Mouse (Mus musculus) embryonic fibroblast, embryonic 13.5 days (primary cell): ENCODE measurements at regions not wholly inside any gene's neighbourhood (a gene's known extent, or its start where the extent isn't known, plus 50 kb on each side); places are given as distances from the start of the nearest gene placed in this dataset.

Experiments used
- H3K27ac ChIP-seq: 2 replicates; pipeline ENCODE4 v1.5.1; 2012; ENCODE audit warnings: low read length, control low read depth, inconsistent platforms; ENCODE audit not compliant: insufficient read depth
- H3K4me1 ChIP-seq: 2 replicates; pipeline ENCODE4 v1.6.1; 2011; ENCODE audit warnings: low read length; ENCODE audit not compliant: control insufficient read depth, insufficient read depth
- H3K4me3 ChIP-seq: 2 replicates; pipeline ENCODE4 v1.5.1; 2011; ENCODE audit warnings: mild to moderate bottlenecking, control low read depth, low read length; ENCODE audit not compliant: insufficient read depth
- CTCF ChIP-seq: IDR thresholded peaks from 2 replicates; pipeline ENCODE4 v1.5.1; 2011; ENCODE audit warnings: mild to moderate bottlenecking, control low read depth, low read length, moderate library complexity, borderline replicate concordance; ENCODE audit not compliant: insufficient read depth
- POLR2A ChIP-seq: IDR thresholded peaks from 2 replicates; pipeline ENCODE4 v1.6.1; 2011; ENCODE audit warnings: low read depth, mild to moderate bottlenecking, control low read depth, low read length, moderate library complexity

GRCm38 (mm10) chr15:13455560-13456219, 282.2 kb upstream of the Cdh6 start:
- TF ChIP-seq CTCF (no peak), POLR2A (no peak)
- H3K4me1 ChIP-seq = no peaks in the 10 kb centered on the region

DNA sequence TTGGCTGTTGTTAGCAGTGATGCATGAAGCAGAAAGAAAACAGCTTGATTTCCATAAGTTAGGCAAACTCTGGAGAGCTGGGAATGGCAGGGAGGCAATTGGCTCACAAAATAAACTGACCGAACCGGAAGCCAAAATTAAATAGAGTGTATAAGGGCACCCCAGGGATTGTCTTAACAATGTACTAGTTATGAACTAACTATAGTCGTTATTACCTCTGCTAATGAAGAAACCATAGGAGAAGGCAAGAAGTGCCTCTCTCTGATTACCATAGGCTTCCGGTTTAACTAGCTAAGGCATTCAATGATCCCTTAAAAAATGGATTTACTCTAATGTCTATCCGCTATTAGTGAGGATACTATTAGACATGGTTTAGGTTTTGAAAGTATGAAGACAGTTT, 276.9 kb upstream of the Cdh6 start:
- H3K27ac ChIP-seq = no peak overlapping the region
- no peaks in the 10 kb centered on the region for H3K4me1 ChIP-seq
- no peak overlapping the region for H3K4me3 ChIP-seq
- TF ChIP-seq CTCF (no peak), POLR2A (no peak)

More at GRCm38 (mm10) chr15:13455560-13456219, 282.2 kb upstream of the Cdh6 start:
- no peak overlapping the region for H3K4me3 ChIP-seq
- H3K27ac ChIP-seq = no peak overlapping the region

DNA sequence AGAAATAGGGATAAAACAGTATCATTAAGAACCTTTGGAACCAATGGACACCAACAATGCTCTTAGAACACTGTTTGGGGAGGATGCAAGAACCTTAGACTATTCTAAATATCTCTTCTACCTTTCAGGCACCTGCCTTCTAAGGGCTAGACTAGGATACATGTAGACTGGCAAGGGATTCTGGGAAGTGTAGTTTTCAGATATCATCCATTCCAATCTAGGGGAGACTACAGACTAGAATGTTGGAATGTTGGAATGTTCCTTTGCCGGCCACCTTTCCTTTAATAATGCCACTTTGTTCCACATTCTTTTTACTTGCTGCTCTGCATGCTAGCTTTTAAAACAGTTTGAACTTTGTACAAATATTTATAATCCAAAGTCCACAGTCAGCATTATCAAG, 261.1 kb upstream of the Cdh6 start:
- Histone ChIP-seq H3K4me3 (no peak overlapping the region), H3K27ac (no peak overlapping the region), H3K4me1 (no peaks in the 10 kb centered on the region)
- TF ChIP-seq POLR2A (no peak), CTCF (no peak)

- Histone ChIP-seq H3K4me3 (no peak overlapping the region), H3K27ac (no peak overlapping the region), H3K4me1 (no peaks in the 10 kb centered on the region)
- TF ChIP-seq CTCF = no peak
- TF ChIP-seq POLR2A = no peak
These were observed 259.5 kb upstream of the Cdh6 start for GRCm38 (mm10) chr15:13432971-13433370.

- no peak for TF ChIP-seq POLR2A
- no peak for TF ChIP-seq CTCF
- no peak overlapping the region for H3K27ac ChIP-seq
These were observed 246.1 kb upstream of the Cdh6 start for GRCm38 (mm10) chr15:13419616-13420015.

GRCm38 (mm10) chr15:13410065-13410688, 236.7 kb upstream of the Cdh6 start:
- no peaks in the 10 kb centered on the region for H3K4me1 ChIP-seq
- TF ChIP-seq POLR2A (no peak), CTCF (no peak)

More at GRCm38 (mm10) chr15:13419616-13420015, 246.1 kb upstream of the Cdh6 start:
- Histone ChIP-seq H3K4me3 (no peak overlapping the region), H3K4me1 (no peaks in the 10 kb centered on the region)

DNA sequence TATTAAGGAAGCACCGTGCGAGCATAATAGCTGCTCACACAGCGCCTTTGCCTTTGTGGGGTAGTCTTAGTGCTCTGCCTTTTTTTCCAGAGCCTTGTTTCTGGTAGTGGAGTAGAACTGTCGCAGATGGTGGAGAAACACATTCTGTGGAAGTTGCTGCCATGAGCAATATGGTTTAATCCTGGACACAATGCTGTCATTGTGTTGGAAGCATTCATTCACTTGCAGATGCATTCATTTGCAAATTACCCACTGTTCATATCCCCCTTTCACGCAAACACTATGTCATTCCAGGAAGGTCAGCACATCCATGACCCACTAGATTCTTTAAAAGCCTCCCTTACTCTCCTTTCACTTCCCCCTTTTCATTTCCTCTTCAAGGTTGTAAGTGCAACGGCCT, 219.7 kb upstream of the Cdh6 start:
- H3K27ac ChIP-seq = no peak overlapping the region
- no peak overlapping the region for H3K4me3 ChIP-seq
- no peaks in the 10 kb centered on the region for H3K4me1 ChIP-seq
- no peak for TF ChIP-seq CTCF
- TF ChIP-seq POLR2A = no peak

More at GRCm38 (mm10) chr15:13410065-13410688, 236.7 kb upstream of the Cdh6 start:
- H3K27ac ChIP-seq = no peak overlapping the region
- no peak overlapping the region for H3K4me3 ChIP-seq

DNA sequence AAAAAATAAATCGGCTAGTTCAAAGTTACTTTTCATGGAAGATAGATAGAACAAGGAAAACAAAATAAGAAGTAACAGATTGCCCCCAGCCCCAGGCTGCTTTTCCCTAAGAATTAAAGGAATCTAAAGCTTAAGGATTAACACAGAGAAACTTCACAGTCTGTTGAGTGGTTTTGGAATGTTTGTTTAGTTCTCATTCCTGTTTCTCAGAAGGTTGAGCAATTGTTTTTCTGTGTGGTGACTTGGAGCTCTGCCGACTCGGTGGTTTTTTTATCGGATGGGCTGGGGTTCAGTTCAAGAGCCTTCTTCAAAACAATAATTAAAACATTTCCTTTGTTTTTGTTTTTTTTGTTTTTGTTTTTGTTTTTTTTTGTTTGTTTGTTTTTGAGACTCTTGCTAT, 217.9 kb upstream of the Cdh6 start:
- TF ChIP-seq CTCF = no peak
- no peak for TF ChIP-seq POLR2A
- no peak overlapping the region for H3K27ac ChIP-seq
- no peak overlapping the region for H3K4me3 ChIP-seq
- no peaks in the 10 kb centered on the region for H3K4me1 ChIP-seq

- Histone ChIP-seq H3K4me3 (no peak overlapping the region), H3K27ac (no peak overlapping the region), H3K4me1 (no peaks in the 10 kb centered on the region)
- TF ChIP-seq CTCF (no peak), POLR2A (no peak)
These were observed 211.3 kb upstream of the Cdh6 start for GRCm38 (mm10) chr15:13384815-13385214.

DNA sequence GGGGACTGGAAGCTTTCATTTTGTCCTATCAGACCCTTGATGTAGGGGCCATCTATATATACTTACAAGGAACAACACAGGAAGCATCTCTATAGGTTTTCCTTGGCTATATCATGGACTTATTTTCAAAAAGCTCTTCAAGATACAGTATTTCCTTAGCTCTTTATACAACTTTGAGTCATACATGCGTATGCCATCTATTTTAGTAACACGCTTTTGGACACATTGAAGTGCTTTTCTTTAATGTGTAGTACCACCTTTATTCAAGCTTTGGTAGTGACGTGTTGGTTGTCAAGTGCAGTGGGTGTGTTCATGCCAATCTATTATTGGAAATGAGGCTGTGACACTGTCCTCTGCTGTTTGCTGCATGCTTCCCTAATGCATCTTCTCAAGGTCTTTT, 202.1 kb upstream of the Cdh6 start:
- Histone ChIP-seq H3K4me3 (no peak overlapping the region), H3K4me1 (no peaks in the 10 kb centered on the region), H3K27ac (no peak overlapping the region)
- TF ChIP-seq POLR2A = no peak
- no peak for TF ChIP-seq CTCF

GRCm38 (mm10) chr15:13368799-13369198, 195.3 kb upstream of the Cdh6 start:
- H3K4me3 ChIP-seq = no peak overlapping the region
- TF ChIP-seq CTCF = no peak
- no peak for TF ChIP-seq POLR2A
- no peak overlapping the region for H3K27ac ChIP-seq
- H3K4me1 ChIP-seq = peaks cover 7% of the 10 kb centered on the region
